In genomic region chr3:100535902-100536301, GRCm38 (mm10) we compare ENCODE assay signal across 15 mouse cellular contexts.
"Had no signal": no experiment of that assay in that cellular context is flagged by ENCODE, and none has a peak within 500 bp of the region (broad histone marks: within the 10 kb centered on the region; RNA-seq: fewer than 3 reads in every experiment).

No protein-coding gene starts in this region.

- H3K27ac ChIP-seq: limb, embryonic 15.5 days; liver, embryonic 12.5 days; liver, embryonic 14.5 days; macrophage; midbrain, embryonic 13.5 days; midbrain, embryonic 15.5 days; neural tube, embryonic 12.5 days; stomach, embryonic 15.5 days had no signal

- H3K9me3 ChIP-seq: limb, embryonic 15.5 days; liver, embryonic 12.5 days; midbrain, embryonic 13.5 days; midbrain, embryonic 15.5 days; neural tube, embryonic 12.5 days; stomach, embryonic 15.5 days had no signal

- ATAC-seq: liver, embryonic 12.5 days; midbrain, embryonic 13.5 days; midbrain, embryonic 15.5 days had no signal

- H3K36me3 ChIP-seq: limb, embryonic 15.5 days; liver, embryonic 12.5 days; midbrain, embryonic 13.5 days; midbrain, embryonic 15.5 days; neural tube, embryonic 12.5 days; stomach, embryonic 15.5 days had no signal

- H3K27me3 ChIP-seq: limb, embryonic 15.5 days; midbrain, embryonic 13.5 days; midbrain, embryonic 15.5 days; neural tube, embryonic 12.5 days; stomach, embryonic 15.5 days had no signal

- H3K4me2 ChIP-seq: limb, embryonic 15.5 days; liver, embryonic 12.5 days; lung, embryonic 14.5 days; midbrain, embryonic 11.5 days; midbrain, embryonic 13.5 days; midbrain, embryonic 15.5 days; neural tube, embryonic 12.5 days; stomach, embryonic 15.5 days had no signal

- DNase-seq: lung, embryonic 14.5 days; right cerebral cortex, postnatal 14 days; thymus, adult 18-20 months; thymus, postnatal 14 days; thymus, postnatal 36 days had no signal

- H3K4me1 ChIP-seq: megakaryocyte, embryonic 14.5 days; midbrain, embryonic 13.5 days; midbrain, embryonic 15.5 days; neural tube, embryonic 12.5 days had no signal

- H3K4me3 ChIP-seq: limb, embryonic 15.5 days; liver, embryonic 12.5 days; megakaryocyte, embryonic 14.5 days; midbrain, embryonic 13.5 days; midbrain, embryonic 15.5 days; neural tube, embryonic 12.5 days; stomach, embryonic 15.5 days had no signal

- H3K9ac ChIP-seq: limb, embryonic 15.5 days; liver, embryonic 12.5 days; liver, embryonic 14.5 days; lung, embryonic 14.5 days; midbrain, embryonic 13.5 days; midbrain, embryonic 15.5 days; neural tube, embryonic 12.5 days; stomach, embryonic 15.5 days had no signal
